9 mouse cellular contexts compared by ENCODE assay signal in genomic region chr2:172579221-172579620, GRCm38 (mm10). TPM values are rescaled to one million over a fixed set of nuclear protein-coding genes. Genes with fewer than 3 reads are reported as not detected.
A peak's percentile ranks its signal among the peaks of the same experiment; 100 is the strongest.
DNase-seq lines count a peak whose midpoint lies in the region; ATAC-seq and TF ChIP-seq lines count a peak whose summit lies in the region.
"Had no signal": no experiment of that assay in that cellular context is flagged by ENCODE, and none has a peak within 500 bp of the region (broad histone marks: within the 10 kb centered on the region; RNA-seq: fewer than 3 reads in every experiment).

No protein-coding gene starts in this region.

- no peak for TF ChIP-seq CTCF in hindbrain, postnatal 0 days (IDR thresholded peaks at IDR 0.05; ENCODE audit: low read depth)

- peaks cover 56% of the 10 kb centered on the region for H3K27me3 ChIP-seq in hindbrain, embryonic 13.5 days
- peaks cover 8% of the 10 kb centered on the region; the same call in 1 of the 2 replicates for H3K27me3 ChIP-seq in hindbrain, embryonic 11.5 days (ENCODE audit: control insufficient read depth, insufficient read depth, low read length)
- 0 out of 2 replicates have a peak, but pooled peaks cover 7% of the 10 kb centered on the region for H3K27me3 ChIP-seq in hindbrain, postnatal 0 days (ENCODE audit: insufficient read depth, low read length)

- no peaks in the 10 kb centered on the region for H3K36me3 ChIP-seq in hindbrain, embryonic 13.5 days
- H3K36me3 ChIP-seq in hindbrain, embryonic 11.5 days (ENCODE audit: control insufficient read depth, insufficient read depth, low read length) = no peaks in the 10 kb centered on the region
- H3K36me3 ChIP-seq in hindbrain, postnatal 0 days (ENCODE audit: insufficient read depth, low read length) = no peaks in the 10 kb centered on the region
- H3K36me3 ChIP-seq: heart, embryonic 13.5 days had no signal

- WGBS in hindbrain, embryonic 13.5 days = 67% methylated on average over 5 of the region's 5 CpGs
- WGBS in hindbrain, embryonic 11.5 days = 84% methylated on average over 5 of the region's 5 CpGs
- WGBS in hindbrain, postnatal 0 days = 37% methylated on average over 5 of the region's 5 CpGs

- peak; percentile 65; the same call in 1 of the 2 replicates for ATAC-seq in hindbrain, embryonic 13.5 days (ENCODE audit: low FRiP score)
- no peak for ATAC-seq in hindbrain, embryonic 11.5 days (ENCODE audit: low FRiP score)
- ATAC-seq in hindbrain, postnatal 0 days = peak; percentile 83

- H3K9me3 ChIP-seq in hindbrain, embryonic 13.5 days = no peaks in the 10 kb centered on the region
- H3K9me3 ChIP-seq in hindbrain, embryonic 11.5 days (ENCODE audit: control insufficient read depth, low read length) = no peaks in the 10 kb centered on the region
- no peaks in the 10 kb centered on the region for H3K9me3 ChIP-seq in hindbrain, postnatal 0 days (ENCODE audit: low read length)
- H3K9me3 ChIP-seq: heart, embryonic 13.5 days had no signal

- peaks cover 22% of the 10 kb centered on the region for H3K4me1 ChIP-seq in hindbrain, embryonic 13.5 days (replicated peaks)
- no peaks in the 10 kb centered on the region for H3K4me1 ChIP-seq in hindbrain, embryonic 11.5 days (replicated peaks; ENCODE audit: control insufficient read depth, insufficient read depth, low read length)
- no peaks in the 10 kb centered on the region for H3K4me1 ChIP-seq in hindbrain, postnatal 0 days (ENCODE audit: insufficient read depth, low read length)

- no peak overlapping the region for H3K27ac ChIP-seq in hindbrain, embryonic 13.5 days
- no peak overlapping the region for H3K27ac ChIP-seq in hindbrain, embryonic 11.5 days (ENCODE audit: low read depth, low read length)
- H3K27ac ChIP-seq in hindbrain, postnatal 0 days = no peak overlapping the region
- H3K27ac ChIP-seq: heart, embryonic 13.5 days had no signal

- no peak overlapping the region for H3K4me2 ChIP-seq in hindbrain, embryonic 13.5 days
- H3K4me2 ChIP-seq in hindbrain, embryonic 11.5 days (replicated peaks; ENCODE audit: low read depth, low read length) = no peak overlapping the region
- no peak overlapping the region for H3K4me2 ChIP-seq in hindbrain, postnatal 0 days (ENCODE audit: low read depth, low read length)
- H3K4me2 ChIP-seq: heart, embryonic 13.5 days had no signal

- no peak for DNase-seq in hindbrain, embryonic 11.5 days (ENCODE audit: low spot score)
- DNase-seq in adrenal gland, postnatal 14 days = peak; percentile 50
- DNase-seq in cerebellum, postnatal 25 days = peak; percentile 13 to 43
- DNase-seq in hindbrain, postnatal 0 days (ENCODE audit: low spot score) = peak; percentile 87
- no peak for DNase-seq in T-cell, adult 2 months (ENCODE audit: low spot score)
- no peak for DNase-seq in kidney, adult 8-10 months
- no peak for DNase-seq in urinary bladder, postnatal 10 days (ENCODE audit: low spot score)

- H3K9ac ChIP-seq in hindbrain, embryonic 13.5 days = 0 out of 2 replicates have a peak overlapping the region, but pooled peaks have one; percentile 29
- H3K9ac ChIP-seq in hindbrain, embryonic 11.5 days (ENCODE audit: low read depth, low read length) = no peak overlapping the region
- H3K9ac ChIP-seq in hindbrain, postnatal 0 days (replicated peaks; ENCODE audit: low read length) = no peak overlapping the region
- H3K9ac ChIP-seq: heart, embryonic 13.5 days had no signal

- no peak overlapping the region for H3K4me3 ChIP-seq in hindbrain, embryonic 13.5 days
- no peak overlapping the region for H3K4me3 ChIP-seq in hindbrain, embryonic 11.5 days (ENCODE audit: low read depth, low read length)
- H3K4me3 ChIP-seq in hindbrain, postnatal 0 days (ENCODE audit: low read length) = no peak overlapping the region
- H3K4me3 ChIP-seq: heart, embryonic 13.5 days had no signal

RNA-seq across cellular contexts. Expression of gene Tfap2c, which starts 29.8 kb away (rescaled TPM):
- polyA plus RNA-seq in hindbrain, embryonic 13.5 days (2015; fragmentation: Nextera tagmentation; extraction: Ambion mirVana) = 0.28 and 0.66 TPM in 2 replicates
- 2.5 and 2.8 TPM in 2 replicates for polyA plus RNA-seq in hindbrain, embryonic 11.5 days (2014; fragmentation: Nextera tagmentation; extraction: Ambion mirVana)
- total RNA-seq in adrenal gland, postnatal 14 days (2021) = not detected in 2 replicates
- total RNA-seq in hindbrain, postnatal 0 days (2014; rRNA removed) = 0.14 and 0.47 TPM in 2 replicates
- 0.31 and 0.43 TPM in 2 replicates for polyA plus RNA-seq in hindbrain, postnatal 0 days (2015; fragmentation: Nextera tagmentation; extraction: Ambion mirVana)

Comparison
In these comparisons a context has a peak if more than half of its experiments do, and no peak if none do; other contexts are left out.
1. DNase-seq: peak in adrenal gland, postnatal 14 days (single experiment), cerebellum, postnatal 25 days (2 of 2) and hindbrain, postnatal 0 days (single experiment); none in hindbrain, embryonic 11.5 days (single experiment), T-cell, adult 2 months (single experiment), kidney, adult 8-10 months (0 of 2) and urinary bladder, postnatal 10 days (single experiment).